Mouse (Mus musculus): Measurements from ENCODE around the gene Rcl1.

DNA sequence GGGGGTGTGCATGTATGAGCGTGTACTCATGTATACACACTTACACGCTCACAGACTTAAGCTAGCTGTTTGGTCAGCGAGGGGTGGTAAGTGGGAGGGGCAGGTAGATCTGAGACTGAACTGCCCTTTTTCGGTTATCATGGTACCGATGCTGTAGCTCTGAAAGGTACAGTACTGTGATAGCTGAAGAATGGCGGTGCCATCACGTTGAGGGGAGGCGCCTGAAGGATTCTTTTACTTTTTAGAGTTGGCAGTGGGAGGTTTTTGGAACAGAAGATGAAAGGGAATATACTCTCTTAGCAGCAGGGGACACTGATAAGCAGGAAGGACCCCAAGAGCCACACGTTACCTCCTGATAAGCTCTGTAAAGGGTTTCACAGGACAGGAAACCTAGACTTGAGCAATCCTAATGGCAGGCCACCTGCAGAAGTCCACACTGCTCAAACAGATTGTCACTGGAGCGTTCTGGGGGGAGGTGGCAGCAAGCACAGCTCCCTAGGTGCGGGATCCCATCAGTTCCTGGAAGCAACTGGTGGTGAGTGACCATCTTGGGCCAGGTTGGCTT is 34.1 kb downstream of the Rcl1 start:
- TF ChIP-seq CTCF (IDR thresholded peaks at IDR 0.05; ENCODE audit: control insufficient read depth, insufficient read depth, low read length) (no peak), POLR2A (IDR thresholded peaks at IDR 0.05; ENCODE audit: borderline replicate concordance, control insufficient read depth, low read depth, low read length) (no peak)
